Mouse (Mus musculus) myocyte (in vitro differentiated cells): ENCODE measurements around the gene Agbl2. TPM values are rescaled to one million over a fixed set of nuclear protein-coding genes. Genes with fewer than 3 reads are reported as not detected.

Experiments
- H3K27me3 ChIP-seq: one replicate; pipeline ENCODE4 v1.6.1; 2011; ENCODE audit not compliant: control insufficient read depth, insufficient read depth, insufficient read length
- H3K36me3 ChIP-seq: one replicate; pipeline ENCODE4 v1.6.1; 2011; ENCODE audit not compliant: control insufficient read depth, insufficient read depth
- H3K4me2 ChIP-seq: one replicate; pipeline ENCODE4 v1.6.1; 2011; ENCODE audit warnings: low read depth, control low read depth
- H3K4me3 ChIP-seq: one replicate; pipeline ENCODE4 v1.5.1; 2011; ENCODE audit warnings: mild to moderate bottlenecking, control low read depth, moderate library complexity
- H3K79me2 ChIP-seq: one replicate; pipeline ENCODE4 v1.6.1; 2011; ENCODE audit not compliant: control insufficient read depth, insufficient read depth
- H3ac ChIP-seq: one replicate; pipeline ENCODE4 v1.6.1; 2011; ENCODE audit not compliant: control insufficient read depth, insufficient read length
- CEBPB ChIP-seq: IDR thresholded peaks from 2 replicates; pipeline ENCODE4 v1.6.1; 2011; ENCODE audit warnings: mild to moderate bottlenecking, moderate library complexity; ENCODE audit not compliant: poor library complexity, insufficient read depth, severe bottlenecking
- E2F4 ChIP-seq: IDR thresholded peaks from one replicate; pipeline ENCODE4 v1.6.1; 2011; ENCODE audit warnings: mild to moderate bottlenecking, control low read depth, moderate library complexity; ENCODE audit not compliant: insufficient read depth
- MAX ChIP-seq: IDR thresholded peaks from one replicate; pipeline ENCODE4 v1.6.1; 2011; ENCODE audit warnings: low read depth, mild to moderate bottlenecking, control low read depth
- MYOD1 ChIP-seq, 3 experiments: IDR thresholded peaks; one replicate each; pipeline ENCODE4 v1.6.1; 2011; ENCODE audit warnings: control low read depth in 2 of 3, low read depth in 2 of 3, mild to moderate bottlenecking in 2 of 3, moderate library complexity in 1 of 3; ENCODE audit not compliant: insufficient read length in 2 of 3, control insufficient read depth in 1 of 3
- MYOG ChIP-seq, 3 experiments: IDR thresholded peaks; one replicate each; pipeline ENCODE4 v1.6.1; 2011; ENCODE audit warnings: control low read depth in 2 of 3, low read depth in 2 of 3, mild to moderate bottlenecking in 2 of 3; ENCODE audit not compliant: insufficient read length in 2 of 3, control insufficient read depth in 1 of 3, insufficient read depth in 1 of 3
- POLR2A ChIP-seq: IDR thresholded peaks from one replicate; pipeline ENCODE4 v1.6.1; 2011; ENCODE audit warnings: low read depth, mild to moderate bottlenecking, control low read depth, moderate library complexity; ENCODE audit not compliant: insufficient read length
- POLR2AphosphoS2 ChIP-seq: IDR thresholded peaks from one replicate; pipeline ENCODE4 v1.6.1; 2011; ENCODE audit warnings: low read depth, control low read depth; ENCODE audit not compliant: insufficient read length
- REST ChIP-seq: IDR thresholded peaks from one replicate; pipeline ENCODE4 v1.6.1; 2011; ENCODE audit warnings: mild to moderate bottlenecking, control low read depth, moderate library complexity; ENCODE audit not compliant: insufficient read depth, insufficient read length
- SRF ChIP-seq: IDR thresholded peaks from one replicate; pipeline ENCODE4 v1.6.1; 2011; ENCODE audit warnings: low read depth; ENCODE audit not compliant: control insufficient read depth, insufficient read length
- TCF12 ChIP-seq: IDR thresholded peaks from one replicate; pipeline ENCODE4 v1.6.1; 2011; ENCODE audit warnings: mild to moderate bottlenecking, control low read depth; ENCODE audit not compliant: poor library complexity, insufficient read depth, severe bottlenecking
- TCF3 ChIP-seq: IDR thresholded peaks from one replicate; pipeline ENCODE4 v1.6.1; 2011; ENCODE audit warnings: low read depth, control low read depth; ENCODE audit not compliant: insufficient read length
- USF1 ChIP-seq: IDR thresholded peaks from one replicate; pipeline ENCODE4 v1.6.1; 2011; ENCODE audit warnings: low read depth, mild to moderate bottlenecking, control low read depth, moderate library complexity
- polyA plus RNA-seq: library from polyadenylated mRNA; unstranded; fragments of >200 nt; fragmentation: generic; extraction: Trizol; gene quantifications from one replicate; pipeline ENCODE4 v1.2.1, GENCODE M21; 2012; ENCODE audit warnings: missing spikeins

Gene Agbl2
- polyA plus RNA-seq, 1 experiment: not detected

GRCm38 (mm10) chr2:90749676-90750459 lies 32.7 kb upstream of the Agbl2 start:
- Histone ChIP-seq H3ac (no peak overlapping the region), H3K4me3 (no peak overlapping the region), H3K4me2 (no peak overlapping the region), H3K79me2 (peaks cover 59% of the 10 kb centered on the region), H3K36me3 (peaks cover 53% of the 10 kb centered on the region), H3K27me3 (no peaks in the 10 kb centered on the region)
- no peak for TF ChIP-seq MAX
- no peak for TF ChIP-seq TCF3

GRCm38 (mm10) chr2:90753565-90753964 lies 29.0 kb upstream of the Agbl2 start:
- peaks cover 36% of the 10 kb centered on the region for H3K79me2 ChIP-seq
- H3ac ChIP-seq: no peak overlapping the region
- no peak for TF ChIP-seq TCF12
- TF ChIP-seq TCF3: no peak
- H3K4me2 ChIP-seq: no peak overlapping the region
- H3K4me3 ChIP-seq: no peak overlapping the region
- H3K27me3 ChIP-seq: no peaks in the 10 kb centered on the region
- peaks cover 79% of the 10 kb centered on the region for H3K36me3 ChIP-seq

GRCm38 (mm10) chr2:90754188-90754587 lies 28.3 kb upstream of the Agbl2 start:
- no peak overlapping the region for H3ac ChIP-seq
- no peak for TF ChIP-seq MAX
- no peak for TF ChIP-seq POLR2A
- no peak for TF ChIP-seq REST
- TF ChIP-seq MYOG (IDR thresholded peaks at IDR 0.05; ENCODE audit: control insufficient read depth in 1 of 3, insufficient read depth in 1 of 3, insufficient read length in 2 of 3, low read depth in 2 of 3): no peak
- TF ChIP-seq POLR2AphosphoS2: no peak
- TF ChIP-seq TCF12: no peak
- no peak for TF ChIP-seq TCF3
- no peak for TF ChIP-seq MYOD1 (IDR thresholded peaks at IDR 0.05; ENCODE audit: control insufficient read depth in 1 of 3, insufficient read length in 2 of 3, low read depth in 2 of 3)
- no peak for TF ChIP-seq USF1
- no peak for TF ChIP-seq SRF
- TF ChIP-seq CEBPB: no peak
- no peak for TF ChIP-seq E2F4
- peaks cover 85% of the 10 kb centered on the region for H3K36me3 ChIP-seq
- H3K4me3 ChIP-seq: no peak overlapping the region
- no peaks in the 10 kb centered on the region for H3K27me3 ChIP-seq
- H3K4me2 ChIP-seq: no peak overlapping the region
- H3K79me2 ChIP-seq: peaks cover 34% of the 10 kb centered on the region

- Histone ChIP-seq H3K27me3 (no peaks in the 10 kb centered on the region), H3K79me2 (no peaks in the 10 kb centered on the region), H3K36me3 (peaks cover 72% of the 10 kb centered on the region), H3ac (no peak overlapping the region), H3K4me2 (no peak overlapping the region), H3K4me3 (no peak overlapping the region)
- no peak for TF ChIP-seq CEBPB
- no peak for TF ChIP-seq REST
- TF ChIP-seq POLR2AphosphoS2: no peak
- TF ChIP-seq TCF12: no peak
- TF ChIP-seq MAX: no peak
- no peak for TF ChIP-seq MYOD1 (IDR thresholded peaks at IDR 0.05; ENCODE audit: control insufficient read depth in 1 of 3, insufficient read length in 2 of 3, low read depth in 2 of 3)
- TF ChIP-seq USF1: no peak
- no peak for TF ChIP-seq POLR2A
- TF ChIP-seq SRF: no peak
- no peak for TF ChIP-seq E2F4
- TF ChIP-seq MYOG (IDR thresholded peaks at IDR 0.05; ENCODE audit: control insufficient read depth in 1 of 3, insufficient read depth in 1 of 3, insufficient read length in 2 of 3, low read depth in 2 of 3): no peak
- TF ChIP-seq TCF3: no peak
Measured at GRCm38 (mm10) chr2:90765123-90765522, 17.4 kb upstream of the Agbl2 start.

GRCm38 (mm10) chr2:90781323-90781722 lies 1.2 kb upstream of the Agbl2 start:
- Histone ChIP-seq H3K36me3 (peaks cover 41% of the 10 kb centered on the region), H3K4me3 (no peak overlapping the region), H3K79me2 (no peaks in the 10 kb centered on the region), H3K27me3 (no peaks in the 10 kb centered on the region), H3K4me2 (no peak overlapping the region), H3ac (no peak overlapping the region)
- TF ChIP-seq POLR2AphosphoS2 (peak; percentile 28), MAX (no peak)
